Mouse (Mus musculus): ENCODE results near the gene Mthfd1. TPM values are rescaled to one million over a fixed set of nuclear protein-coding genes. Genes with fewer than 3 reads are reported as not detected.

The Mthfd1 gene
- polyA plus RNA-seq, 1 experiment = 33.2 TPM

GRCm38 (mm10) chr12:76240670-76241069 lies 14.4 kb upstream of the Mthfd1 start:
- Histone ChIP-seq H3K27ac (ENCODE audit: insufficient read depth, low read length) (no peak overlapping the region), H3K4me3 (ENCODE audit: insufficient read depth, low read length) (no peak overlapping the region), H3K4me1 (ENCODE audit: control insufficient read depth, insufficient read depth, low read length) (no peaks in the 10 kb centered on the region)
- no peak for TF ChIP-seq CTCF (IDR thresholded peaks at IDR 0.05; ENCODE audit: extremely low read depth, insufficient read depth, low read length)
- TF ChIP-seq POLR2A (IDR thresholded peaks at IDR 0.05; ENCODE audit: extremely low read depth, insufficient read depth, low read length) = no peak

GRCm38 (mm10) chr12:76241084-76241483 lies 14.0 kb upstream of the Mthfd1 start:
- Histone ChIP-seq H3K27ac (ENCODE audit: insufficient read depth, low read length) (no peak overlapping the region), H3K4me1 (ENCODE audit: control insufficient read depth, insufficient read depth, low read length) (no peaks in the 10 kb centered on the region), H3K4me3 (ENCODE audit: insufficient read depth, low read length) (no peak overlapping the region)
- no peak for TF ChIP-seq CTCF (IDR thresholded peaks at IDR 0.05; ENCODE audit: extremely low read depth, insufficient read depth, low read length)
- TF ChIP-seq POLR2A (IDR thresholded peaks at IDR 0.05; ENCODE audit: extremely low read depth, insufficient read depth, low read length) = no peak

DNA sequence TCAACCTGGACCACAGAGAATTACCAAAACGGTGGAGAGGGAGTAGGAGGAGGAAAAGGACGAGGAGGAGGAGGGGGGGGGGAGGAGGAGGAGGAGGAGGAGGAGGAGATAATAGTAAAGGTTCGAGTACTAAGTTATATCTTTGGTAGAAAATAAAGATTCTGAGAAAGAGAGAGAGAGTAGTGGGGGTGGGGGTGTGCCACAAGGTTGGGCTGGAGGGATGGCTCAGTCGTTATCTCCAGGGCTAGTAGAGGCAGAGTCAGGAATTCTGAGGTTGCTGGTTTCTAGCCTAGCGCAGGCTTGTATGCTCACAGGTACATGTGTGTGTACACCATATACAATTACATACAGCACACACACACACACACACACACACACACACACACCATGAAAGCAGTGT lies 13.3 kb upstream of the Mthfd1 start:
- no peak for TF ChIP-seq POLR2A (IDR thresholded peaks at IDR 0.05; ENCODE audit: extremely low read depth, insufficient read depth, low read length)
- no peak for TF ChIP-seq CTCF (IDR thresholded peaks at IDR 0.05; ENCODE audit: extremely low read depth, insufficient read depth, low read length)
- Histone ChIP-seq H3K4me3 (ENCODE audit: insufficient read depth, low read length) (no peak overlapping the region), H3K27ac (ENCODE audit: insufficient read depth, low read length) (no peak overlapping the region), H3K4me1 (ENCODE audit: control insufficient read depth, insufficient read depth, low read length) (no peaks in the 10 kb centered on the region)

- TF ChIP-seq CTCF (IDR thresholded peaks at IDR 0.05; ENCODE audit: extremely low read depth, insufficient read depth, low read length) (no peak), POLR2A (IDR thresholded peaks at IDR 0.05; ENCODE audit: extremely low read depth, insufficient read depth, low read length) (no peak)
- H3K4me3 ChIP-seq (ENCODE audit: insufficient read depth, low read length) = no peak overlapping the region
These were observed 10.1 kb upstream of the Mthfd1 start for GRCm38 (mm10) chr12:76244981-76245380.

GRCm38 (mm10) chr12:76246646-76247045 lies 8.5 kb upstream of the Mthfd1 start, which contains the start of gene Tex21:
Tex21 (minus strand) TSS chr12:76246746.
- TF ChIP-seq POLR2A (IDR thresholded peaks at IDR 0.05; ENCODE audit: extremely low read depth, insufficient read depth, low read length) = no peak
- TF ChIP-seq CTCF (IDR thresholded peaks at IDR 0.05; ENCODE audit: extremely low read depth, insufficient read depth, low read length) = no peak
- H3K4me1 ChIP-seq (ENCODE audit: control insufficient read depth, insufficient read depth, low read length) = no peaks in the 10 kb centered on the region
- no peak within 1 kb of the TSS for H3K4me3 ChIP-seq (ENCODE audit: insufficient read depth, low read length)
- no peak within 1 kb of the TSS for H3K27ac ChIP-seq (ENCODE audit: insufficient read depth, low read length)

More at GRCm38 (mm10) chr12:76244981-76245380, 10.1 kb upstream of the Mthfd1 start:
- Histone ChIP-seq H3K27ac (ENCODE audit: insufficient read depth, low read length) (no peak overlapping the region), H3K4me1 (ENCODE audit: control insufficient read depth, insufficient read depth, low read length) (no peaks in the 10 kb centered on the region)

GRCm38 (mm10) chr12:76253090-76253489 lies 2.0 kb upstream of the Mthfd1 start:
- Histone ChIP-seq H3K27ac (ENCODE audit: insufficient read depth, low read length) (no peak overlapping the region), H3K4me1 (ENCODE audit: control insufficient read depth, insufficient read depth, low read length) (peaks cover 4% of the 10 kb centered on the region; the same call in 1 of the 2 replicates), H3K4me3 (ENCODE audit: insufficient read depth, low read length) (no peak overlapping the region)
- TF ChIP-seq CTCF (IDR thresholded peaks at IDR 0.05; ENCODE audit: extremely low read depth, insufficient read depth, low read length) = no peak
- no peak for TF ChIP-seq POLR2A (IDR thresholded peaks at IDR 0.05; ENCODE audit: extremely low read depth, insufficient read depth, low read length)

- peaks cover 4% of the 10 kb centered on the region; the same call in 1 of the 2 replicates for H3K4me1 ChIP-seq (ENCODE audit: control insufficient read depth, insufficient read depth, low read length)
- no peak for TF ChIP-seq POLR2A (IDR thresholded peaks at IDR 0.05; ENCODE audit: extremely low read depth, insufficient read depth, low read length)
- no peak for TF ChIP-seq CTCF (IDR thresholded peaks at IDR 0.05; ENCODE audit: extremely low read depth, insufficient read depth, low read length)
- H3K27ac ChIP-seq (ENCODE audit: insufficient read depth, low read length) = no peak overlapping the region
- H3K4me3 ChIP-seq (ENCODE audit: insufficient read depth, low read length) = no peak overlapping the region
These were observed 1.5 kb upstream of the Mthfd1 start for GRCm38 (mm10) chr12:76253591-76253990.

GRCm38 (mm10) chr12:76253991-76254390 lies 1.1 kb upstream of the Mthfd1 start:
- H3K27ac ChIP-seq (ENCODE audit: insufficient read depth, low read length) = no peak overlapping the region
- peaks cover 4% of the 10 kb centered on the region; the same call in 1 of the 2 replicates for H3K4me1 ChIP-seq (ENCODE audit: control insufficient read depth, insufficient read depth, low read length)
- no peak overlapping the region for H3K4me3 ChIP-seq (ENCODE audit: insufficient read depth, low read length)
- TF ChIP-seq POLR2A (IDR thresholded peaks at IDR 0.05; ENCODE audit: extremely low read depth, insufficient read depth, low read length) (no peak), CTCF (IDR thresholded peaks at IDR 0.05; ENCODE audit: extremely low read depth, insufficient read depth, low read length) (no peak)

- Histone ChIP-seq H3K4me3 (ENCODE audit: insufficient read depth, low read length) (peak overlapping the region; percentile 60), H3K27ac (ENCODE audit: insufficient read depth, low read length) (no peak overlapping the region), H3K4me1 (ENCODE audit: control insufficient read depth, insufficient read depth, low read length) (peaks cover 4% of the 10 kb centered on the region; the same call in 1 of the 2 replicates)
- TF ChIP-seq POLR2A (IDR thresholded peaks at IDR 0.05; ENCODE audit: extremely low read depth, insufficient read depth, low read length) = no peak
- no peak for TF ChIP-seq CTCF (IDR thresholded peaks at IDR 0.05; ENCODE audit: extremely low read depth, insufficient read depth, low read length)
These were observed 389 bp downstream of the Mthfd1 start for GRCm38 (mm10) chr12:76255499-76255875.

- TF ChIP-seq POLR2A (IDR thresholded peaks at IDR 0.05; ENCODE audit: extremely low read depth, insufficient read depth, low read length) = no peak
- no peak for TF ChIP-seq CTCF (IDR thresholded peaks at IDR 0.05; ENCODE audit: extremely low read depth, insufficient read depth, low read length)
- Histone ChIP-seq H3K27ac (ENCODE audit: insufficient read depth, low read length) (no peak overlapping the region), H3K4me3 (ENCODE audit: insufficient read depth, low read length) (peak overlapping the region; percentile 60), H3K4me1 (ENCODE audit: control insufficient read depth, insufficient read depth, low read length) (peaks cover 4% of the 10 kb centered on the region; the same call in 1 of the 2 replicates)
These were observed 1.2 kb downstream of the Mthfd1 start for GRCm38 (mm10) chr12:76256114-76256843.
